Mouse (Mus musculus) hindbrain, postnatal 0 days (tissue): ENCODE results near the gene Celf2. TPM values are rescaled to one million over a fixed set of nuclear protein-coding genes. Genes with fewer than 3 reads are reported as not detected.

ENCODE experiments used
- ATAC-seq: fragments of 200-750 bp; cut with Nextera tagmentation; 2 replicates; pipeline ENCODE4 v1.8.0; 2017; ENCODE audit warnings: mild to moderate bottlenecking, moderate TSS enrichment, moderate library complexity
- DNase-seq: peaks from one replicate; pipeline ENCODE4 v3.0.0-alpha.2; 2015; ENCODE audit warnings: low spot score
- H3K27ac ChIP-seq: fragments of 300-500 bp; sonication (generic); 2 replicates; pipeline ENCODE4 v1.5.1; 2014; ENCODE audit warnings: mild to moderate bottlenecking
- H3K27me3 ChIP-seq: fragments of 300-500 bp; sonication (generic); 2 replicates; pipeline ENCODE4 v1.6.1; 2014; ENCODE audit warnings: low read length, mixed read lengths; ENCODE audit not compliant: insufficient read depth
- H3K36me3 ChIP-seq: fragments of 300-500 bp; sonication (generic); 2 replicates; pipeline ENCODE4 v1.6.1; 2014; ENCODE audit warnings: low read length, mixed read lengths; ENCODE audit not compliant: insufficient read depth
- H3K4me1 ChIP-seq: fragments of 300-500 bp; sonication (generic); 2 replicates; pipeline ENCODE4 v1.6.1; 2014; ENCODE audit warnings: antibody characterized with exemption, low read length, mixed read lengths; ENCODE audit not compliant: insufficient read depth
- H3K4me2 ChIP-seq: fragments of 300-500 bp; sonication (generic); 2 replicates; pipeline ENCODE4 v1.6.1; 2014; ENCODE audit warnings: low read depth, mild to moderate bottlenecking, low read length, moderate library complexity, mixed read lengths
- H3K4me3 ChIP-seq: fragments of 300-500 bp; sonication (generic); 2 replicates; pipeline ENCODE4 v1.5.1; 2014; ENCODE audit warnings: low read length
- H3K9ac ChIP-seq: fragments of 300-500 bp; sonication (generic); replicated peaks from 2 replicates; pipeline ENCODE4 v1.6.1; 2014; ENCODE audit warnings: mild to moderate bottlenecking, low read length, moderate library complexity, mixed read lengths
- H3K9me3 ChIP-seq: fragments of 300-500 bp; sonication (generic); 2 replicates; pipeline ENCODE4 v1.6.1; 2016; ENCODE audit warnings: low read length, mixed read lengths
- CTCF ChIP-seq: IDR thresholded peaks from 2 replicates; pipeline ENCODE4 v1.5.1; 2016; ENCODE audit warnings: antibody characterized with exemption, control low read depth, low read depth
- WGBS: fragments of 180-500 bp; shearing (Covaris S2); extraction: QIAGEN DNeasy Blood & Tissue Kit; methylation state at CpG from one replicate; pipeline ENCODE4 v1.1.7; 2014; 5-methylcytosine and 5-hydroxymethylcytosine counted together
- polyA plus RNA-seq: library from polyadenylated mRNA; unstranded; fragments of >200 nt; fragmentation: Nextera tagmentation; extraction: Ambion mirVana; gene quantifications from 2 replicates; pipeline ENCODE4 v1.2.1, GENCODE M21; 2015
- total RNA-seq: library from RNA; depleted of rRNA; stranded (reverse); fragments of >200 nt; gene quantifications from 2 replicates; pipeline ENCODE4 v1.2.3, GENCODE M21; 2014

Celf2 gene
- total and polyA plus RNA-seq, 2 experiments from 2014 or later, result 110 to 160 TPM

DNA sequence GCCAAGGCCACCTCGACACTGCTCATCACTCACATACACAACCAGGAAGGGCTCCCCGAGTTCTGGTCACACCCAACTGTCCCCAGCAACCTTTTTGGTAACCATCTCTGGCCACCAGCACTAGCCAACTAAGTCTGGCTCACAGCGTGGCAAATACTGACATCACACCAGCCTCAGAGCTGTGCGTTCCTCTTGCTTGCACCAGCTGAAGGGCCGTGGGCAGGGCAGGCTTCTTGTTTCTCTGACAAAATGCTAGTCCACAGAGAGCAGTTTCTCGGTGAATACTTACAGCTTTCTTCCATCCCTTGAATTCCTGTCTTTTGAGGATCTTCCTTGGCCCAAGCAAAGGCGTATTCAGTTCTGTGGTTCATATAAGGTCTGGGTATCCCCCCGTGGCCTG, 565.7 kb downstream of the Celf2 start:
- 76% methylated on average over 8 of the region's 8 CpGs for WGBS
- Histone ChIP-seq H3K4me2 (no peak overlapping the region), H3K27ac (no peak overlapping the region), H3K9me3 (no peaks in the 10 kb centered on the region), H3K4me3 (no peak overlapping the region), H3K27me3 (no peaks in the 10 kb centered on the region), H3K4me1 (no peaks in the 10 kb centered on the region; the same call in 1 of the 2 replicates), H3K36me3 (no peaks in the 10 kb centered on the region), H3K9ac (no peak overlapping the region)
- no peak for TF ChIP-seq CTCF
- DNase-seq (no peak), ATAC-seq (no peak)

DNA sequence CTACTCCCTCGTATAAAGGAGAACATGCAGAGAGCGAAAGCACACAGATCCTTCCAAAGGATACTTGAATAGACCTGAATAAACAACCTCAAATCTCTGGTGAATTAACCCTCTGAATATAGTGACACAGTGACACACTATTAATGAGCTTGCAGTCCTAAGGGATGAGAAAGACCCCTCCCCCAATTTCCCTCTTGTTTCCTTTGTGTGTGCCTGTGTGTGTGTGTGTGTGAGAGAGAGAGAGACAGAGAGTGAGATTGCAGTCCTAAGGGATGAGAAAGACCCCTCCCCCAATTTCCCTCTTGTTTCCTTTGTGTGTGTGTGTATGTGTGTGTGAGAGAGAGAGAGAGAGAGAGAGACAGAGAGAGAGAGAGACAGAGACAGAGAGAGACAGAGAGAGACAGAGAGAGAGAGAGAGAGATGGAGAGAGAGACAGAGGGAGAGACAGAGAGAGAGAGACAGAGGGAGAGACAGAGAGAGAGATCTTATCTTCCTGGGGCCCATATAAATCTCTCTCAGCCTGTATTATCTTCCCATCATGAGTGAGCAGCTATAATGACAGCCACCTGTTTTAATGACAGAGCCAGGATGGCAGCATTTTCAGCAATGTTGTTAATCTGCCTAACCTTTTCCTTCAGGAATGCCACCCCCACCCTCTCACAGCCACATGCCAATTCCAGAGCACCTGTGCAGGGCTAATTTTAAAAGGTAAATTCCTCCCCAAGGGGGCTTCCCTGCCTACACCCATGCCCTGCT, 566.5 kb downstream of the Celf2 start:
- Histone ChIP-seq H3K27me3 (no peaks in the 10 kb centered on the region), H3K9ac (no peak overlapping the region), H3K9me3 (no peaks in the 10 kb centered on the region), H3K27ac (no peak overlapping the region), H3K4me2 (no peak overlapping the region), H3K4me1 (no peaks in the 10 kb centered on the region; the same call in 1 of the 2 replicates), H3K36me3 (no peaks in the 10 kb centered on the region), H3K4me3 (no peak overlapping the region)
- DNase-seq (no peak), ATAC-seq (no peak)
- no peak for TF ChIP-seq CTCF
- 58% methylated on average over 2 of the region's 2 CpGs for whole genome bisulfite sequencing

DNA sequence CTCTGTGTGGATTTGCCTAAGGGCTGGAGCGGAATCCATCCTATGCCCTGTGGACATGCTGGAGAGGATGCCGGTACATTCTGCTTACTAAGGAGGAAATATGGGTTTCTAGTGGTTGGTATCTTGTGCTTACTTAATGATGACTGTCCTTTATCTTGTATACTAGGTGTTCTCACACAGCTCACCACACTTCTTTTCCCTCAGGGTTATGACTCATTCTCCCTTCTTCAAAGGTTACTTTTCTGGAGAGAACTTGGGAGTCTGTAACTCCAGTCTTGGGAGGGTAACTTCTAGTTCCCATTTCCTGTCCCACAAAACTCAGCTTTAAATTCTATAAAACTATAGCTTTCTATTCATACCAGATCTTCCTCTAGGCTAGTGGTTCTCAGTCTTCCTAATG, 570.2 kb downstream of the Celf2 start:
- no peak overlapping the region for H3K9ac ChIP-seq
- 100% methylated on average over 2 of the region's 2 CpGs for WGBS
- no peaks in the 10 kb centered on the region for H3K27me3 ChIP-seq
- H3K4me3 ChIP-seq, result no peak overlapping the region
- H3K4me2 ChIP-seq, result no peak overlapping the region
- DNase-seq (no peak), ATAC-seq (no peak)
- TF ChIP-seq CTCF, result no peak
- H3K36me3 ChIP-seq, result no peaks in the 10 kb centered on the region
- H3K9me3 ChIP-seq, result no peaks in the 10 kb centered on the region
- no peak overlapping the region for H3K27ac ChIP-seq
- H3K4me1 ChIP-seq, result no peaks in the 10 kb centered on the region; the same call in 1 of the 2 replicates

DNA sequence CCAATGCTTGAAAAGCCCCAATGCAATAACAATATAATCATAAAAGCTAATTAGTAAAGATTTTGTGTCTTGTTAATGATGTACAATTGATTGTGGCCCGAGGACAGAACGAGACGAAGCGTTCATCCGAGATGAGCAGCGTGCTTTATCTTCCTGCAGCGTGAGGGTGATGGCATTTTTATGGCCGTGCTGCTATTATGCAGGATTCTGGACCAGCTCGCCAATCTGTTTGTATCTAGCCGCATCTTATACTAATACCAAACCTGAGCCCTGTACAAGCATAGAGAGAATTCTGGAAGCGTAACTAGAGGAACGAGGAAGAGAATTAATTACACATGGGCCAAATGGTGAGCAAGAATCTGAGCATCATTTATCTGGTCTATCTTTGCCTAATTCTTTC, 576.2 kb downstream of the Celf2 start:
- Histone ChIP-seq H3K36me3 (no peaks in the 10 kb centered on the region), H3K4me1 (no peaks in the 10 kb centered on the region), H3K4me3 (no peak overlapping the region), H3K4me2 (no peak overlapping the region), H3K9ac (no peak overlapping the region), H3K9me3 (no peaks in the 10 kb centered on the region), H3K27me3 (no peaks in the 10 kb centered on the region), H3K27ac (no peak overlapping the region)
- TF ChIP-seq CTCF, result no peak
- peak; percentile 34 for DNase-seq
- WGBS, result 56% methylated on average over 12 of the region's 12 CpGs
- no peak for ATAC-seq

GRCm38 (mm10) chr2:6927693-6928360, 581.5 kb downstream of the Celf2 start:
- Histone ChIP-seq H3K4me3 (no peak overlapping the region), H3K36me3 (no peaks in the 10 kb centered on the region), H3K4me1 (no peaks in the 10 kb centered on the region), H3K4me2 (no peak overlapping the region), H3K27me3 (no peaks in the 10 kb centered on the region), H3K9ac (no peak overlapping the region), H3K9me3 (no peaks in the 10 kb centered on the region), H3K27ac (no peak overlapping the region)
- ATAC-seq (no peak), DNase-seq (no peak)
- WGBS, result 82% methylated on average over 4 of the region's 4 CpGs
- TF ChIP-seq CTCF, result no peak

DNA sequence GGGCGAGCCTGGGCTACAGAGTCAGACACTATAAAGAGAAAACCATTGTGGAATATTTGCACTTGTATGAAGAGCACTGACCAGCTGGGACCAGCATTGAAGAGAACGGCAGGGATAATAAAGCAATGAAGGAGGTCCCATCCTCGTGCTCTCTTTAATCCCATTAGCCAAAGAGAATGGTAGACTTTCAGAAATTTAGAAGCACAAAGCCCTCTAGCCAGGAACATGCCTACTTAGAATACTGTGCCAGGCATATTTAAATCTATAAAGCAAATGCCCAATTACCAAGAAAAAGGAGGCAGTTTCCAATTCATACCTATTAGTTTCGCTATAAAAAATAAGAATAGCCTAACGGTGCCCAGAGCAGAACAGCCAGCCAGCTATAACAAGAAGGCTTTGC, 583.9 kb downstream of the Celf2 start:
- DNase-seq (no peak), ATAC-seq (no peak)
- 53% methylated on average over 5 of the region's 5 CpGs for WGBS
- no peak for TF ChIP-seq CTCF
- Histone ChIP-seq H3K27me3 (no peaks in the 10 kb centered on the region), H3K9ac (no peak overlapping the region), H3K4me2 (no peak overlapping the region), H3K27ac (no peak overlapping the region), H3K36me3 (no peaks in the 10 kb centered on the region), H3K9me3 (no peaks in the 10 kb centered on the region), H3K4me1 (no peaks in the 10 kb centered on the region), H3K4me3 (no peak overlapping the region)
